Mouse (Mus musculus) gastrocnemius, adult 18-20 months (tissue): ENCODE data around the gene Xpo4. TPM values are rescaled to one million over a fixed set of nuclear protein-coding genes. Genes with fewer than 3 reads are reported as not detected.

ENCODE experiments used
- DNase-seq: peaks from one replicate; pipeline ENCODE4 v3.0.0; 2021; ENCODE audit warnings: low spot score
- total RNA-seq, 2 experiments: library from RNA; stranded (reverse); gene quantifications; 2 replicates each; pipeline ENCODE4 v1.2.3; 2021

The Xpo4 gene
- total RNA-seq, 2 experiments from 2014 or later: 10.1 to 10.9 TPM

- no peak for DNase-seq
These were observed 127.8 kb downstream of the Xpo4 start for GRCm38 (mm10) chr14:57537261-57538015.

GRCm38 (mm10) chr14:57536820-57537219 lies 128.4 kb downstream of the Xpo4 start:
- DNase-seq: no peak

- DNase-seq: peak; percentile 37
These were observed 129.6 kb downstream of the Xpo4 start for GRCm38 (mm10) chr14:57535646-57536045.

- DNase-seq: peak; percentile 68
These were observed 130.3 kb downstream of the Xpo4 start for GRCm38 (mm10) chr14:57534961-57535360.

GRCm38 (mm10) chr14:57534346-57534745 lies 130.9 kb downstream of the Xpo4 start:
- no peak for DNase-seq

GRCm38 (mm10) chr14:57533841-57534240 lies 131.4 kb downstream of the Xpo4 start:
- no peak for DNase-seq

- DNase-seq: peak; percentile 59
These were observed 132.0 kb downstream of the Xpo4 start for GRCm38 (mm10) chr14:57533214-57533613.

- no peak for DNase-seq
These were observed 132.7 kb downstream of the Xpo4 start for GRCm38 (mm10) chr14:57532577-57532976.

GRCm38 (mm10) chr14:57529786-57530515 lies 135.3 kb downstream of the Xpo4 start:
- DNase-seq: no peak

- peak; percentile 55 for DNase-seq
These were observed 136.0 kb downstream of the Xpo4 start for GRCm38 (mm10) chr14:57529086-57529785.

GRCm38 (mm10) chr14:57527598-57527997 lies 137.6 kb downstream of the Xpo4 start:
- DNase-seq: no peak

Other genes with a start within 250 kb of the Xpo4 start
- gene Ift88, start 241.4 kb downstream of the Xpo4 start, total RNA-seq: 1 to 10 TPM; 3.5 to 4.2 TPM
- gene Il17d, start 140.7 kb downstream of the Xpo4 start, total RNA-seq: 1 to 10 TPM; 1.4 to 1.6 TPM
- 10 to 100 TPM; 45.1 to 47.3 TPM for gene Eef1akmt1, start 93.8 kb downstream of the Xpo4 start, total RNA-seq
- gene Gm49361, start 80.7 kb upstream of the Xpo4 start, total RNA-seq: under 1 TPM; 0.96 to 1.00 TPM
- gene Lats2, start 93.0 kb upstream of the Xpo4 start, total RNA-seq: 10 to 100 TPM; 18.4 to 18.9 TPM
- gene Sap18, start 132.8 kb upstream of the Xpo4 start, total RNA-seq: 10 to 100 TPM; 55.0 to 57.2 TPM
- gene Ska3, start 160.8 kb upstream of the Xpo4 start, total RNA-seq: not detected
- gene Mrpl57, start 160.8 kb upstream of the Xpo4 start, total RNA-seq: 10 to 100 TPM; 59.7 to 72.0 TPM
- gene Zdhhc20, start 224.8 kb upstream of the Xpo4 start, total RNA-seq: 1 to 10 TPM; 3.5 to 4.3 TPM